Mouse (Mus musculus): ENCODE measurements around the gene Traf2. TPM values are rescaled to one million over a fixed set of nuclear protein-coding genes. Genes with fewer than 3 reads are reported as not detected.

Traf2 gene
- polyA plus RNA-seq, 1 experiment from 2014 or later = 26.7 TPM

- H3K4me2 ChIP-seq (replicated peaks) = no peak overlapping the region
- no peak overlapping the region for H3K27ac ChIP-seq
- H3K27me3 ChIP-seq (replicated peaks) = no peaks in the 10 kb centered on the region
- H3K9me3 ChIP-seq = no peaks in the 10 kb centered on the region
- H3K36me3 ChIP-seq = peaks cover 66% of the 10 kb centered on the region
- no peak overlapping the region for H3K9ac ChIP-seq
- WGBS = 88% methylated on average over 9 of the region's 9 CpGs
- ATAC-seq = no peak
- H3K4me1 ChIP-seq (replicated peaks) = no peaks in the 10 kb centered on the region
- no peak overlapping the region for H3K4me3 ChIP-seq (replicated peaks)
Measured at GRCm38 (mm10) chr2:25526510-25527302, 20.0 kb downstream of the Traf2 start.

GRCm38 (mm10) chr2:25509912-25510311 lies 36.8 kb downstream of the Traf2 start:
- H3K36me3 ChIP-seq = peaks cover 6% of the 10 kb centered on the region
- no peak overlapping the region for H3K4me3 ChIP-seq (replicated peaks)
- H3K27ac ChIP-seq = no peak overlapping the region
- H3K4me1 ChIP-seq (replicated peaks) = no peaks in the 10 kb centered on the region
- ATAC-seq = no peak
- no peak overlapping the region for H3K9ac ChIP-seq
- H3K9me3 ChIP-seq = no peaks in the 10 kb centered on the region
- H3K27me3 ChIP-seq (replicated peaks) = no peaks in the 10 kb centered on the region
- WGBS = 72% methylated on average over 3 of the region's 3 CpGs
- H3K4me2 ChIP-seq (replicated peaks) = no peak overlapping the region

GRCm38 (mm10) chr2:25506964-25507363 lies 39.8 kb downstream of the Traf2 start:
- no peaks in the 10 kb centered on the region for H3K9me3 ChIP-seq
- peaks cover 7% of the 10 kb centered on the region for H3K36me3 ChIP-seq
- no peaks in the 10 kb centered on the region for H3K27me3 ChIP-seq (replicated peaks)
- no peak overlapping the region for H3K4me2 ChIP-seq (replicated peaks)
- WGBS = 37% methylated on average over 5 of the region's 5 CpGs
- no peak overlapping the region for H3K27ac ChIP-seq
- no peak overlapping the region for H3K9ac ChIP-seq
- peaks cover 9% of the 10 kb centered on the region for H3K4me1 ChIP-seq (replicated peaks)
- H3K4me3 ChIP-seq (replicated peaks) = no peak overlapping the region
- ATAC-seq = no peak

GRCm38 (mm10) chr2:25505860-25506259 lies 40.9 kb downstream of the Traf2 start:
- Histone ChIP-seq H3K27ac (no peak overlapping the region), H3K9me3 (no peaks in the 10 kb centered on the region), H3K4me2 (replicated peaks) (no peak overlapping the region), H3K27me3 (replicated peaks) (no peaks in the 10 kb centered on the region), H3K36me3 (peaks cover 7% of the 10 kb centered on the region), H3K9ac (no peak overlapping the region), H3K4me1 (replicated peaks) (peaks cover 16% of the 10 kb centered on the region), H3K4me3 (replicated peaks) (no peak overlapping the region)
- ATAC-seq = no peak
- WGBS = 88% methylated on average over 4 of the region's 4 CpGs

- no peaks in the 10 kb centered on the region for H3K27me3 ChIP-seq (replicated peaks)
- H3K4me2 ChIP-seq (replicated peaks) = no peak overlapping the region
- ATAC-seq = no peak
- H3K9me3 ChIP-seq = no peaks in the 10 kb centered on the region
- 0 out of 2 replicates have a peak overlapping the region, but pooled peaks have one; percentile 1 for H3K9ac ChIP-seq
- WGBS = 92% methylated on average over 1 of the region's 1 CpGs
- peaks cover 7% of the 10 kb centered on the region for H3K36me3 ChIP-seq
- no peak overlapping the region for H3K4me3 ChIP-seq (replicated peaks)
- H3K27ac ChIP-seq = no peak overlapping the region
- peaks cover 19% of the 10 kb centered on the region for H3K4me1 ChIP-seq (replicated peaks)
Measured at GRCm38 (mm10) chr2:25505000-25505399, 41.7 kb downstream of the Traf2 start.

- H3K27me3 ChIP-seq (replicated peaks) = no peaks in the 10 kb centered on the region
- H3K27ac ChIP-seq = no peak overlapping the region
- peaks cover 22% of the 10 kb centered on the region for H3K4me1 ChIP-seq (replicated peaks)
- WGBS = 92% methylated on average over 19 of the region's 19 CpGs
- ATAC-seq = no peak
- no peak overlapping the region for H3K4me2 ChIP-seq (replicated peaks)
- H3K36me3 ChIP-seq = peaks cover 7% of the 10 kb centered on the region
- no peak overlapping the region for H3K9ac ChIP-seq
- no peaks in the 10 kb centered on the region for H3K9me3 ChIP-seq
- H3K4me3 ChIP-seq (replicated peaks) = no peak overlapping the region
Measured at GRCm38 (mm10) chr2:25504538-25504937, 42.2 kb downstream of the Traf2 start.

- no peaks in the 10 kb centered on the region for H3K9me3 ChIP-seq
- 71% methylated on average over 3 of the region's 3 CpGs for WGBS
- peaks cover 7% of the 10 kb centered on the region for H3K36me3 ChIP-seq
- peaks cover 22% of the 10 kb centered on the region for H3K4me1 ChIP-seq (replicated peaks)
- H3K4me2 ChIP-seq (replicated peaks) = peak overlapping the region; percentile 84; the same call in 1 of the 2 replicates
- ATAC-seq = peak; percentile 33
- no peak overlapping the region for H3K4me3 ChIP-seq (replicated peaks)
- no peaks in the 10 kb centered on the region for H3K27me3 ChIP-seq (replicated peaks)
- H3K27ac ChIP-seq = 0 out of 2 replicates have a peak overlapping the region, but pooled peaks have one; percentile 14
- no peak overlapping the region for H3K9ac ChIP-seq
Measured at GRCm38 (mm10) chr2:25502726-25503125, 44.0 kb downstream of the Traf2 start.

- H3K4me2 ChIP-seq (replicated peaks) = peak within 1 kb of the TSS; percentile 84
- H3K4me3 ChIP-seq (replicated peaks) = peak within 1 kb of the TSS; percentile 68
- WGBS = 74% methylated on average over 20 of the region's 20 CpGs
- no peak for ATAC-seq
- peak within 1 kb of the TSS; percentile 33; the same call in 1 of the 2 replicates for H3K27ac ChIP-seq
- H3K9me3 ChIP-seq = no peaks in the 10 kb centered on the region
- peaks cover 27% of the 10 kb centered on the region for H3K4me1 ChIP-seq (replicated peaks)
- peaks cover 7% of the 10 kb centered on the region for H3K36me3 ChIP-seq
- peak within 1 kb of the TSS; percentile 87 for H3K9ac ChIP-seq
- no peaks in the 10 kb centered on the region for H3K27me3 ChIP-seq (replicated peaks)
Measured at GRCm38 (mm10) chr2:25501593-25502486, 44.9 kb downstream of the Traf2 start, which contains the start of gene C8g. Gene C8g, minus strand, starts transcription at chr2:25501719.

GRCm38 (mm10) chr2:25500576-25501405 lies 45.9 kb downstream of the Traf2 start, which contains the start of gene Fbxw5:
Gene Fbxw5, plus strand, starts transcription at chr2:25500750.
- Histone ChIP-seq H3K4me2 (replicated peaks) (peak within 1 kb of the TSS; percentile 84), H3K36me3 (peaks cover 7% of the 10 kb centered on the region), H3K27ac (peak within 1 kb of the TSS; percentile 44; the same call in 1 of the 2 replicates), H3K4me3 (replicated peaks) (peak within 1 kb of the TSS; percentile 68), H3K27me3 (replicated peaks) (no peaks in the 10 kb centered on the region), H3K9ac (peak within 1 kb of the TSS; percentile 87), H3K4me1 (replicated peaks) (peaks cover 27% of the 10 kb centered on the region), H3K9me3 (no peaks in the 10 kb centered on the region)
- 1% methylated on average over 40 of the region's 44 CpGs for WGBS
- peak; percentile 86 for ATAC-seq

GRCm38 (mm10) chr2:25500071-25500575 lies 46.6 kb downstream of the Traf2 start:
- peak overlapping the region; percentile 45 for H3K9ac ChIP-seq
- 68% methylated on average over 6 of the region's 6 CpGs for WGBS
- peak; percentile 12 for ATAC-seq

More at GRCm38 (mm10) chr2:25500071-25500575, 46.6 kb downstream of the Traf2 start:
- Histone ChIP-seq H3K4me2 (replicated peaks) (peak overlapping the region; percentile 71), H3K4me1 (replicated peaks) (peaks cover 27% of the 10 kb centered on the region), H3K4me3 (replicated peaks) (peak overlapping the region; percentile 68), H3K27ac (0 out of 2 replicates have a peak overlapping the region, but pooled peaks have one; percentile 44), H3K9me3 (no peaks in the 10 kb centered on the region), H3K27me3 (replicated peaks) (no peaks in the 10 kb centered on the region), H3K36me3 (peaks cover 3% of the 10 kb centered on the region)

Measured in intestine, embryonic 15.5 days (tissue).